Mouse (Mus musculus) thymus, adult 2 months (tissue): ENCODE data around the gene Lrrc23.

Experiments used
- CTCF ChIP-seq: fragments of 200-500 bp; IDR thresholded peaks from 2 replicates; pipeline ENCODE4 v1.5.1; 2012; ENCODE audit warnings: mild to moderate bottlenecking, control low read depth, low read length, moderate library complexity, borderline replicate concordance; ENCODE audit not compliant: control insufficient read depth, poor library complexity, insufficient read depth; ENCODE audit errors: extremely low read depth
- POLR2A ChIP-seq: fragments of 200-500 bp; IDR thresholded peaks from 2 replicates; pipeline ENCODE4 v1.6.1; 2012; ENCODE audit warnings: mild to moderate bottlenecking, low read length, control low read depth, moderate library complexity; ENCODE audit not compliant: control insufficient read depth, poor library complexity, insufficient read depth; ENCODE audit errors: extremely low read depth

DNA sequence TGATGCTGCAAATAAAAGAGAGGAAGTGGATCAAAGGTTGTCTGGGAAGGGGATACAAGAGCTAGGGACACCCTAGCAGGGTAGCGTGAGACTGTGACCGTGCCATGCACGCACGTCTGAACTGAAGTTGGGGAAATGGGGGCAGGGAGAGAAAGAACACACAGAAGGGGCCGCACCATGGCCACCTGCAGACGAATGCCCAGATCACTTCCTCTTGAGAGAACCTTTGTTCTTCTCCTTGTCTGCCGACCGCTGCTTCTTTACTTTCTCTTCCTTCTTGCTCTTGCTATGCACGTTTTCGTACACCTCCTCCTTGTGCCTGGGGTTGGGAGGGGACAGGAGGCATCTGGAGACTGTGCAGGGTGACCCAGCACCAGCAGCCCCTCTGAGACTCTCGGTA is 58.6 kb downstream of the Lrrc23 start:
- TF ChIP-seq CTCF (no peak), POLR2A (0 out of 2 replicates have a peak, but pooled peaks have one; percentile 10)
